In genomic region chr2:145683536-145683935, GRCm38 (mm10) we compare ENCODE assay signal across 8 mouse cellular contexts. TPM values are rescaled to one million over a fixed set of nuclear protein-coding genes. Genes with fewer than 3 reads are reported as not detected.
DNase-seq lines count a peak whose midpoint lies in the region; ATAC-seq and TF ChIP-seq lines count a peak whose summit lies in the region.

No protein-coding gene starts in this region.

- H3K36me3 ChIP-seq in intestine, embryonic 16.5 days (ENCODE audit: control insufficient read depth, insufficient read depth, low read length): no peaks in the 10 kb centered on the region

- no peaks in the 10 kb centered on the region for H3K27me3 ChIP-seq in intestine, embryonic 16.5 days (replicated peaks; ENCODE audit: control insufficient read depth, insufficient read depth, low read length)

- WGBS in intestine, embryonic 16.5 days: 43% methylated on average over 3 of the region's 3 CpGs

- no peak overlapping the region for H3K9ac ChIP-seq in intestine, embryonic 16.5 days (ENCODE audit: low read depth, low read length)

- peak overlapping the region; percentile 19; the same call in 1 of the 2 replicates for H3K27ac ChIP-seq in layer of hippocampus, adult 2 months
- H3K27ac ChIP-seq in intestine, embryonic 16.5 days (ENCODE audit: low read length): peak overlapping the region; percentile 50; the same call in 1 of the 2 replicates
- H3K27ac ChIP-seq in left cerebral cortex, adult 2 months: no peak overlapping the region

- intact Hi-C loops in gastrocnemius, postnatal 14 days (cut with DNase I; ENCODE audit: low total_unique reads): no loop called here
- intact Hi-C loops in left cerebral cortex, adult 2 months (cut with DNase I): no loop called here

- H3K9me3 ChIP-seq in intestine, embryonic 16.5 days (ENCODE audit: control insufficient read depth, low read length): no peaks in the 10 kb centered on the region

- ATAC-seq in intestine, embryonic 16.5 days: peak; percentile 26; the same call in 1 of the 2 replicates

- DNase-seq in layer of hippocampus, adult 2 months (ENCODE audit: low spot score in 2 of 2): no peak
- DNase-seq in layer of hippocampus, postnatal 36 days: no peak
- DNase-seq in adrenal gland, postnatal 25 days: peak; percentile 53
- DNase-seq in lung, postnatal 4 days: peak; percentile 68 to 76
- no peak for DNase-seq in embryo, embryonic 9.5 days (ENCODE audit: extremely low spot score)
- DNase-seq in gastrocnemius, postnatal 14 days: no peak
- no peak for DNase-seq in left cerebral cortex, adult 2 months (ENCODE audit: extremely low spot score in 1 of 2, low spot score in 2 of 2)

- no peak overlapping the region for H3K4me3 ChIP-seq in layer of hippocampus, adult 2 months
- no peak overlapping the region for H3K4me3 ChIP-seq in intestine, embryonic 16.5 days (ENCODE audit: low read length)
- no peak overlapping the region for H3K4me3 ChIP-seq in left cerebral cortex, adult 2 months

- no peak overlapping the region for H3K4me2 ChIP-seq in intestine, embryonic 16.5 days (ENCODE audit: low read depth, low read length)

- no peak for TF ChIP-seq CTCF in layer of hippocampus, adult 2 months (conservative IDR thresholded peaks at IDR 0.05)
- no peak for TF ChIP-seq CTCF in left cerebral cortex, adult 2 months (IDR thresholded peaks at IDR 0.05)

- H3K4me1 ChIP-seq in intestine, embryonic 16.5 days (ENCODE audit: control insufficient read depth, insufficient read depth, low read length): peaks cover 22% of the 10 kb centered on the region

RNA-seq across cellular contexts. Expression of gene Rin2, which starts 8.5 kb away (rescaled TPM):
- 10 to 100 TPM; 33.3 to 33.9 TPM for total RNA-seq in layer of hippocampus, adult 2 months (2021)
- total RNA-seq in layer of hippocampus, postnatal 36 days (2021): 10 to 100 TPM; 22.3 to 40.7 TPM
- total RNA-seq in adrenal gland, postnatal 25 days (2021): 19.0 and 30.9 TPM in 2 replicates
- polyA plus RNA-seq in intestine, embryonic 16.5 days (2015; fragmentation: Nextera tagmentation; extraction: Ambion mirVana): 16.0 and 16.9 TPM in 2 replicates
- total RNA-seq in gastrocnemius, postnatal 14 days (2021): 10 to 100 TPM; 20.0 to 23.5 TPM
- total RNA-seq in left cerebral cortex, adult 2 months (2021): 10 to 100 TPM; 24.2 to 29.3 TPM

Comparison
In these comparisons a context has a peak if more than half of its experiments do, and no peak if none do; other contexts are left out.
1. DNase-seq: peak in adrenal gland, postnatal 25 days (single experiment) and lung, postnatal 4 days (2 of 2); none in layer of hippocampus, adult 2 months (0 of 2), layer of hippocampus, postnatal 36 days (0 of 2), embryo, embryonic 9.5 days (single experiment), gastrocnemius, postnatal 14 days (single experiment) and left cerebral cortex, adult 2 months (0 of 2).